Mouse (Mus musculus): ENCODE measurements around the gene Mical3. TPM values are rescaled to one million over a fixed set of nuclear protein-coding genes. Genes with fewer than 3 reads are reported as not detected.

Mical3 gene
- polyA plus RNA-seq, 1 experiment: 49.0 TPM

DNA sequence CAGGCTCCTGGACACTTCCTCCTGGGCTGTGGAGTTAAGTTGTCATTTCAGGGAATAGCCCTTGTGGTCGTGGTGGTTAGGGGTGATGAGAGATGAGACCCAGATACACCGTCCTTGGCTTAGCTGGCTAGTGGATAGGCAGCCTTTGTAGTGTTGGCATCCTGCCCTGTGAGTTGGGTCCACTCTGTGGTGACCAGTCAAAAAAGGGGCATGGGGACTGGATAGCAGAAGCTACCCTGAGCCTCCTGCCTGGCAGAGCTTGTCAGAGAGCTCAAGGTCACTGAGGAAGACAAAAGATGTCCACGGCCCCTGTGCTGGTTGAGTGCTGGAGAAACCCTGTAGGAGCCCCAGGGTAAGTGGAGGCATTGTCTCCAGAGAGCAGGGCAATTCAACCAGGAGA is 3.1 kb downstream of the Mical3 start:
- no peak overlapping the region for H3K4me3 ChIP-seq (ENCODE audit: low read depth, low read length)
- no peaks in the 10 kb centered on the region for H3K9me3 ChIP-seq (replicated peaks; ENCODE audit: control insufficient read depth, insufficient read depth, low read length, poor library complexity, severe bottlenecking)
- no peaks in the 10 kb centered on the region for H3K4me1 ChIP-seq (ENCODE audit: control insufficient read depth, insufficient read depth, low read length)
- H3K36me3 ChIP-seq (ENCODE audit: control insufficient read depth, insufficient read depth, low read length, poor library complexity, severe bottlenecking): no peaks in the 10 kb centered on the region
- no peaks in the 10 kb centered on the region for H3K27me3 ChIP-seq (ENCODE audit: control insufficient read depth, insufficient read depth, low read length, poor library complexity, severe bottlenecking)
- H3K27ac ChIP-seq (ENCODE audit: insufficient read depth, low read length): no peak overlapping the region
- no peak overlapping the region for H3K9ac ChIP-seq (ENCODE audit: low read depth, poor library complexity, severe bottlenecking)
- no peak for TF ChIP-seq POLR2A (IDR thresholded peaks at IDR 0.05; ENCODE audit: insufficient read depth, low read length)
- no peak for TF ChIP-seq CTCF (IDR thresholded peaks at IDR 0.05; ENCODE audit: low read depth, low read length)
- TF ChIP-seq EP300 (IDR thresholded peaks at IDR 0.05; ENCODE audit: insufficient read depth, low read depth, low read length): no peak

DNA sequence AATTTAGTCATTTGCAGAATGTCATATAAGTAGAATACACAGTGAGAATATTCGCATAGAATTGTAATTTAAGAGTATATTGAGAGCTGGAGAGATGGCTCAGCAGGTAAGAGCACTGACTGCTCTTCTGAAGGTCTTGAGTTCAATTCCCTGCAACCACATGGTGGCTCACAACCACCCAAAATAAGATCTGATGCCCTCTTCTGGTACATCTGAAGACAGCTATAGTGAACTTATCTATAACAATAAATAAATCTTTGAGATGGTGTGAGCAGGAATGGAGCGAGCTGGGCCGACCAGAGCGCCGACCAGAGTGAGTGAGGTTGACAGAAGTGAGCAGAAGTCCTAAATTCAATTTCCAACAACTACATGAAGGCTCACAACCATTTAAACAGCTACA is 4.6 kb downstream of the Mical3 start:
- no peaks in the 10 kb centered on the region for H3K9me3 ChIP-seq (replicated peaks; ENCODE audit: control insufficient read depth, insufficient read depth, low read length, poor library complexity, severe bottlenecking)

DNA sequence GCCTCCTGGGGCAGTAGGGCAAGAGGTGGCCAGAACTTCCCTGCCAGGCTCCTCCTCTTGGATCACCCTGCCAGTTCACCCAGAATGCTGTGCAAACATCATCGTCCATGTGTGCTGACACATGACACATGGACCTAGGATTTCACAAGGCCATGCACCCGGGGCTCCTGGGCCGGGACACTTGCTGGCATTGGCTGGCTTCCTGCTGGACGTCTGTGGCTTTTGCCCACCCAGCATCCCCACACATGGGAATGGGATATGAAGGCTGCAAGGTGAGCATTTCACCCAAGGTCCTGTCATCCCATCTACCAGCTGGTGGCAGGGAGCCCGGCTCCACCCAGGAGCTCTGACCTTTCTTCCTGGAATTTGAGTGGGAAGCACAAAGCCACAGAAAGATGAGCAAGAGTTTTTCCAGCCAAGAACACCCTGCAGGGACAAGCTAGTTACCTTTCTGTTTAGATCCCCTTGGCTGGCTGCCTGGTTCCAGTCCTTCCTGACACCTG is 8.0 kb downstream of the Mical3 start:
- no peak overlapping the region for H3K4me3 ChIP-seq (ENCODE audit: low read depth, low read length)
- H3K9me3 ChIP-seq (replicated peaks; ENCODE audit: control insufficient read depth, insufficient read depth, low read length, poor library complexity, severe bottlenecking): no peaks in the 10 kb centered on the region
- no peak overlapping the region for H3K27ac ChIP-seq (ENCODE audit: insufficient read depth, low read length)
- TF ChIP-seq CTCF (IDR thresholded peaks at IDR 0.05; ENCODE audit: low read depth, low read length) (no peak), POLR2A (IDR thresholded peaks at IDR 0.05; ENCODE audit: insufficient read depth, low read length) (no peak), EP300 (IDR thresholded peaks at IDR 0.05; ENCODE audit: insufficient read depth, low read depth, low read length) (no peak)
- H3K36me3 ChIP-seq (ENCODE audit: control insufficient read depth, insufficient read depth, low read length, poor library complexity, severe bottlenecking): no peaks in the 10 kb centered on the region
- H3K27me3 ChIP-seq (ENCODE audit: control insufficient read depth, insufficient read depth, low read length, poor library complexity, severe bottlenecking): no peaks in the 10 kb centered on the region
- H3K9ac ChIP-seq (ENCODE audit: low read depth, poor library complexity, severe bottlenecking): no peak overlapping the region
- no peaks in the 10 kb centered on the region for H3K4me1 ChIP-seq (ENCODE audit: control insufficient read depth, insufficient read depth, low read length)

More for the DNA sequence above, 4.6 kb downstream of the Mical3 start:
- no peaks in the 10 kb centered on the region for H3K27me3 ChIP-seq (ENCODE audit: control insufficient read depth, insufficient read depth, low read length, poor library complexity, severe bottlenecking)
- no peak overlapping the region for H3K4me3 ChIP-seq (ENCODE audit: low read depth, low read length)
- H3K9ac ChIP-seq (ENCODE audit: low read depth, poor library complexity, severe bottlenecking): no peak overlapping the region
- TF ChIP-seq POLR2A (IDR thresholded peaks at IDR 0.05; ENCODE audit: insufficient read depth, low read length) (no peak), CTCF (IDR thresholded peaks at IDR 0.05; ENCODE audit: low read depth, low read length) (no peak), EP300 (IDR thresholded peaks at IDR 0.05; ENCODE audit: insufficient read depth, low read depth, low read length) (no peak)
- no peak overlapping the region for H3K27ac ChIP-seq (ENCODE audit: insufficient read depth, low read length)
- H3K4me1 ChIP-seq (ENCODE audit: control insufficient read depth, insufficient read depth, low read length): no peaks in the 10 kb centered on the region
- H3K36me3 ChIP-seq (ENCODE audit: control insufficient read depth, insufficient read depth, low read length, poor library complexity, severe bottlenecking): no peaks in the 10 kb centered on the region

- Histone ChIP-seq H3K27me3 (ENCODE audit: control insufficient read depth, insufficient read depth, low read length, poor library complexity, severe bottlenecking) (no peaks in the 10 kb centered on the region), H3K4me3 (ENCODE audit: low read depth, low read length) (no peak overlapping the region), H3K27ac (ENCODE audit: insufficient read depth, low read length) (no peak overlapping the region), H3K36me3 (ENCODE audit: control insufficient read depth, insufficient read depth, low read length, poor library complexity, severe bottlenecking) (no peaks in the 10 kb centered on the region), H3K4me1 (ENCODE audit: control insufficient read depth, insufficient read depth, low read length) (no peaks in the 10 kb centered on the region), H3K9ac (ENCODE audit: low read depth, poor library complexity, severe bottlenecking) (no peak overlapping the region), H3K9me3 (replicated peaks; ENCODE audit: control insufficient read depth, insufficient read depth, low read length, poor library complexity, severe bottlenecking) (no peaks in the 10 kb centered on the region)
- TF ChIP-seq EP300 (IDR thresholded peaks at IDR 0.05; ENCODE audit: insufficient read depth, low read depth, low read length): no peak
- TF ChIP-seq POLR2A (IDR thresholded peaks at IDR 0.05; ENCODE audit: insufficient read depth, low read length): no peak
- TF ChIP-seq CTCF (IDR thresholded peaks at IDR 0.05; ENCODE audit: low read depth, low read length): no peak
These were observed 10.0 kb downstream of the Mical3 start for GRCm38 (mm10) chr6:121120776-121121175.

GRCm38 (mm10) chr6:121117971-121118755 is 12.6 kb downstream of the Mical3 start:
- Histone ChIP-seq H3K36me3 (ENCODE audit: control insufficient read depth, insufficient read depth, low read length, poor library complexity, severe bottlenecking) (no peaks in the 10 kb centered on the region), H3K27ac (ENCODE audit: insufficient read depth, low read length) (no peak overlapping the region), H3K4me1 (ENCODE audit: control insufficient read depth, insufficient read depth, low read length) (no peaks in the 10 kb centered on the region), H3K9ac (ENCODE audit: low read depth, poor library complexity, severe bottlenecking) (no peak overlapping the region), H3K27me3 (ENCODE audit: control insufficient read depth, insufficient read depth, low read length, poor library complexity, severe bottlenecking) (no peaks in the 10 kb centered on the region), H3K9me3 (replicated peaks; ENCODE audit: control insufficient read depth, insufficient read depth, low read length, poor library complexity, severe bottlenecking) (no peaks in the 10 kb centered on the region), H3K4me3 (ENCODE audit: low read depth, low read length) (no peak overlapping the region)
- TF ChIP-seq CTCF (IDR thresholded peaks at IDR 0.05; ENCODE audit: low read depth, low read length) (no peak), EP300 (IDR thresholded peaks at IDR 0.05; ENCODE audit: insufficient read depth, low read depth, low read length) (no peak), POLR2A (IDR thresholded peaks at IDR 0.05; ENCODE audit: insufficient read depth, low read length) (no peak)

DNA sequence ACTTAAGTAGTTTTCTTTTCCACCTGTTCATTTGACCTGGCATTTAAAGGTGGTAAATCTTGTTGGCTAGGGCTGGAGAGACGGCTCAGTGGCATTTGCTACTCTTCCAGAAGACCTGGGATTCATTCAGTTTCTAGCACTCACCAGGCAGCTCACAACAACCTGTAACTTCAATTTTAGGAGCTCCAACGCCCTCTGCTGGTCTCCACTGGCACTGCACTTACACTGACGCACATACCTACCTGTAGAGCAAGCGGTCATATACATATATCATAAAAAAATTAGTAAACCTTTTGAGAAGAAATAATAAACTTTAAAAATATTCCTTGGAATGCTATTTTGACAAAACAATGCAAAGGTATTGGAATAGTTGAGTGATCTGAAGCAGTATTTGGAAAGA is 13.7 kb downstream of the Mical3 start:
- TF ChIP-seq POLR2A (IDR thresholded peaks at IDR 0.05; ENCODE audit: insufficient read depth, low read length) (no peak), CTCF (IDR thresholded peaks at IDR 0.05; ENCODE audit: low read depth, low read length) (peak; percentile 54)
- Histone ChIP-seq H3K4me3 (ENCODE audit: low read depth, low read length) (no peak overlapping the region), H3K27me3 (ENCODE audit: control insufficient read depth, insufficient read depth, low read length, poor library complexity, severe bottlenecking) (no peaks in the 10 kb centered on the region)

More for the DNA sequence above, 13.7 kb downstream of the Mical3 start:
- H3K4me1 ChIP-seq (ENCODE audit: control insufficient read depth, insufficient read depth, low read length): no peaks in the 10 kb centered on the region
- no peaks in the 10 kb centered on the region for H3K36me3 ChIP-seq (ENCODE audit: control insufficient read depth, insufficient read depth, low read length, poor library complexity, severe bottlenecking)
- H3K27ac ChIP-seq (ENCODE audit: insufficient read depth, low read length): no peak overlapping the region
- no peak overlapping the region for H3K9ac ChIP-seq (ENCODE audit: low read depth, poor library complexity, severe bottlenecking)
- H3K9me3 ChIP-seq (replicated peaks; ENCODE audit: control insufficient read depth, insufficient read depth, low read length, poor library complexity, severe bottlenecking): no peaks in the 10 kb centered on the region
